Mouse (Mus musculus): ENCODE measurements around the gene Ces1a. TPM values are rescaled to one million over a fixed set of nuclear protein-coding genes. Genes with fewer than 3 reads are reported as not detected.

Gene Ces1a
- polyA plus RNA-seq (2012; rRNA removed): not detected in 2 replicates

DNA sequence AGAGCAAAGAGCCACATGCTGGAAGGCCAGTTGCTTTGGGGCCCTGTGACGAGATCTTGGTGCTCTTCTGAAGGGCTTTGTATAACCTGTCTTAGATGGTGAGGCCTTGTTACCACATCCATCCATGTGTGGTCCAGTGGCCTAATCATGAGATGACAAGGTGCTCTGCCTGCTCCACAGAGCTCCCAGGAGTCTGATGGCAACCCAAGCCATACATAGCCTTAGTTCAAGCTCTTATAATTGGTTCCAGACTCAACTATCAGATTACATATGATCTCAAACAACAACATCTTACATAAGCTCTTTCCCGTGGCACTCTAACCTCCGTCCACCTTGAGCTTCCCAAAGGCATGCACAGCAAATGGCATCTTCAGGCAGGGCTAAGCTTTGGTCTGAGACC is at the start of gene Ces1a:
TSS of gene Ces1a (minus strand) at position 101 of the 400 bp plus-strand sequence.
- DNase-seq: no peak
- Histone ChIP-seq H3K4me3 (replicated peaks; ENCODE audit: insufficient read depth, low read depth, low read length) (no peak within 1 kb of the TSS), H3K27ac (ENCODE audit: insufficient read depth, low read length) (no peak within 1 kb of the TSS), H3K4me1 (ENCODE audit: control insufficient read depth, insufficient read depth, low read length) (no peaks in the 10 kb centered on the region), H3K27me3 (ENCODE audit: control insufficient read depth, insufficient read depth, low read length) (no peaks in the 10 kb centered on the region)
- WGBS: 91% methylated on average over 3 of the region's 3 CpGs
- TF ChIP-seq CTCF (IDR thresholded peaks at IDR 0.05; ENCODE audit: borderline replicate concordance, insufficient read depth, low read depth, low read length): no peak
- no peak for TF ChIP-seq POLR2A (IDR thresholded peaks at IDR 0.05; ENCODE audit: borderline replicate concordance, insufficient read depth, low read length)

DNA sequence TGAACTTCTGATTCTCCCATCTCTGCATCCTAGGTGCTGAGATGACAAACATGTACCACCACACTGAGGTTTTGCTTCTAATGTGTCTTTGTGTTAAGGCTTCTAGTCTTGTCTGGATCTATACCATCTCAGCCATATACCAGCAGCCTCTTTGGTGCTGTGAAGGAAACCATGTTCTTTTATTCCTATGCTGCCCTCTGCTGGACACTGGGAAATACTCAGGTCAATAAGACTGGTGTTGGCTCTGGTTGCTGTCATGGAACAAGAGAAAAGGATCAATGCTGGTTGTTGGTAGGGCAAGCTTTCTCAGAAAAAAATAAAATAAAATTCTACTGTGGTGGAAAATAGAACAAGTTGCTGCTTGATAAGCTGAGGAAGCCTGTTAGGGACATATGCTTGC is 47.4 kb upstream of the Ces1a start:
- no peaks in the 10 kb centered on the region for H3K4me1 ChIP-seq (ENCODE audit: control insufficient read depth, insufficient read depth, low read length)
- no peak for TF ChIP-seq CTCF (IDR thresholded peaks at IDR 0.05; ENCODE audit: borderline replicate concordance, insufficient read depth, low read depth, low read length)
- no peak for TF ChIP-seq POLR2A (IDR thresholded peaks at IDR 0.05; ENCODE audit: borderline replicate concordance, insufficient read depth, low read length)
- H3K4me3 ChIP-seq (replicated peaks; ENCODE audit: insufficient read depth, low read depth, low read length): no peak overlapping the region

DNA sequence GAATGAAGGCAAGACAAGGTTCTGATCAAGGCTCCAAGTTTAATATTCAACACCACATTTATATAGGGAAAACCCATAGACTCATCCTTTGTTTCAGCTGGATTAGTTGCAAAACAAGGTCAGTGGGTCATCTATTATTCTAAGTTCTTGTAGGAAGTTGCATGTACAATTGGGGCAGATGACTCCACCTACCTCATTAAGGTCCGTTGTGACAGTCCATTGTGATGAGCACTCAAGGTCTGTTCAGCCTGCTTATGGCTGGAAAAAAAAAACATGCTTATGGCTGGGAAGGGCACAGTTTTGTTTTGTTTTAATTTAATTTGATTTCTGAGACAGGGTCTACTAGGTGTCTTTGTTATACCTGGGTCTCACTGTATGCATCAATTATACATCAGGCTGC is 43.3 kb upstream of the Ces1a start:
- H3K27ac ChIP-seq (ENCODE audit: insufficient read depth, low read length): no peak overlapping the region
- no peak for TF ChIP-seq POLR2A (IDR thresholded peaks at IDR 0.05; ENCODE audit: borderline replicate concordance, insufficient read depth, low read length)
- TF ChIP-seq CTCF (IDR thresholded peaks at IDR 0.05; ENCODE audit: borderline replicate concordance, insufficient read depth, low read depth, low read length): no peak
- no peaks in the 10 kb centered on the region for H3K4me1 ChIP-seq (ENCODE audit: control insufficient read depth, insufficient read depth, low read length)
- H3K27me3 ChIP-seq (ENCODE audit: control insufficient read depth, insufficient read depth, low read length): no peaks in the 10 kb centered on the region
- DNase-seq: no peak
- 57% methylated on average over 1 of the region's 1 CpGs for WGBS
- H3K4me3 ChIP-seq (replicated peaks; ENCODE audit: insufficient read depth, low read depth, low read length): no peak overlapping the region

More for the DNA sequence above, 47.4 kb upstream of the Ces1a start:
- H3K27me3 ChIP-seq (ENCODE audit: control insufficient read depth, insufficient read depth, low read length): no peaks in the 10 kb centered on the region
- no peak overlapping the region for H3K27ac ChIP-seq (ENCODE audit: insufficient read depth, low read length)
- peak; percentile 9 to 11 for DNase-seq

DNA sequence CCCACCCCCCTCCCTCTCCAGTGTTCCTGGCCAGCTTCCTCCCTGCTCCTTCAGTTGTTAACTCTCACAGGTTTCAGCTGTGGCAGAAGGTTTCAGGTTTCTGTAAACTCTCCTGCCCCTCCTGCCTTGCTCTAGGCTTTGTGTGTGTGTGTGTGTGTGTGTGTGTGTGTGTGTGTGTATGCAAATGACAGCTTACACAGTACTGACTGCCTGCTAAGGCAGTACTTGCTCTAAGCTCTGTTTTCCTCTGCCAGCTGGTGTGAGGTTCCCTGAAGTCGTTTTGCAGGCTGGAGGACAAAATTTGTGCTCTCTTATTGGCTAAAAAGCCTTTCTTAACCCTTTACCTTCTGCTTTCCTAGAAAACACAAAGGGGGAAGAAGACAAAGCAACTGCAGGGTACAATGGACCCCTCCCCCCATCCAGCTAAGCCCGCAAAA is 40.7 kb upstream of the Ces1a start:
- TF ChIP-seq CTCF (IDR thresholded peaks at IDR 0.05; ENCODE audit: borderline replicate concordance, insufficient read depth, low read depth, low read length) (no peak), POLR2A (IDR thresholded peaks at IDR 0.05; ENCODE audit: borderline replicate concordance, insufficient read depth, low read length) (no peak)
- no peaks in the 10 kb centered on the region for H3K27me3 ChIP-seq (ENCODE audit: control insufficient read depth, insufficient read depth, low read length)
- no peak overlapping the region for H3K27ac ChIP-seq (ENCODE audit: insufficient read depth, low read length)
- 4% methylated on average over 2 of the region's 2 CpGs for WGBS
- no peak for DNase-seq
- no peaks in the 10 kb centered on the region for H3K4me1 ChIP-seq (ENCODE audit: control insufficient read depth, insufficient read depth, low read length)
- H3K4me3 ChIP-seq (replicated peaks; ENCODE audit: insufficient read depth, low read depth, low read length): no peak overlapping the region

DNA sequence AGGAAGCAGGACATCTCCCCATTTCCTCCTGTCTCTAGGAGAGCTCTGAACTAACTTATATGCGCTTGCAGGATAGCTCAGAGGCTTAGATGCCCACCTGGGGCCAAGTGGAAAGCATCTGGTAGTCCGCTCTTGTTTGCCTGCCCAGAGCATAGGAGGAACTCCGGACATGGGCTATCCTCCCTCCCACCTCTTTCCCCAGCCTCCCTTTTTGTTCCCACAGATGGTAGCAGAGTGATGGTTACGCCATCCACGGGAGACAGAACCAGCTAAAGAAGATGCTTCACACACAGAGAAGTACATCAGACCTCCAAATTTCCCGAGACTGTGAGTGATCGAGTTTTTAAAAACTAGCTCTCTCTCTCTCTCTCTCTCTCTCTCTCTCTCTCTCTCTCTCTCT is 40.2 kb upstream of the Ces1a start:
- no peaks in the 10 kb centered on the region for H3K4me1 ChIP-seq (ENCODE audit: control insufficient read depth, insufficient read depth, low read length)

DNA sequence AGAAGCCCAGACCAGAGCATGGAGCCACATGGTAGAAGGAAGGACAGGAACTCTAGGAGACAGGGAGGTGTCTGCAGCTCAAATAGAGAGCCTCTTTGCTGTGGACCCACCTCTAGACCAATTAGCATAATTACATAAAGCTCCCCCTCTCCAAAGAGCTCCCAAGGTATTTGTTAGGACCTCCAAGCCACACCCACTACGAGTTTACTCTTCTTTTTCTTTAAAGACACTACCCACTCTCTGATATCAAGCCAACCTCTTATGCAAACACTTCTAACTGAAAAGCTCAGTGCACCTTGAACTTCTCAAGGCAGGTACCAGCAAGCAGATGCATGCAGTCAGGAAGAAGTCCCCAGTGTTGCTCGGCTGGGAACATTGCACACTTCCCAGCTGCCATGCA is 31.9 kb upstream of the Ces1a start, which contains the start of gene Ces1b:
TSS of gene Ces1b (minus strand) at position 131 of the 400 bp plus-strand sequence.
- TF ChIP-seq CTCF (IDR thresholded peaks at IDR 0.05; ENCODE audit: borderline replicate concordance, insufficient read depth, low read depth, low read length) (no peak), POLR2A (IDR thresholded peaks at IDR 0.05; ENCODE audit: borderline replicate concordance, insufficient read depth, low read length) (no peak)
- no peaks in the 10 kb centered on the region for H3K4me1 ChIP-seq (ENCODE audit: control insufficient read depth, insufficient read depth, low read length)
- no peaks in the 10 kb centered on the region for H3K27me3 ChIP-seq (ENCODE audit: control insufficient read depth, insufficient read depth, low read length)
- H3K4me3 ChIP-seq (replicated peaks; ENCODE audit: insufficient read depth, low read depth, low read length): no peak within 1 kb of the TSS
- no peak for DNase-seq
- WGBS: 69% methylated on average over 2 of the region's 2 CpGs
- no peak within 1 kb of the TSS for H3K27ac ChIP-seq (ENCODE audit: insufficient read depth, low read length)

More for the DNA sequence above, 40.2 kb upstream of the Ces1a start:
- Histone ChIP-seq H3K27ac (ENCODE audit: insufficient read depth, low read length) (no peak overlapping the region), H3K4me3 (replicated peaks; ENCODE audit: insufficient read depth, low read depth, low read length) (no peak overlapping the region), H3K27me3 (ENCODE audit: control insufficient read depth, insufficient read depth, low read length) (no peaks in the 10 kb centered on the region)
- DNase-seq: no peak
- no peak for TF ChIP-seq CTCF (IDR thresholded peaks at IDR 0.05; ENCODE audit: borderline replicate concordance, insufficient read depth, low read depth, low read length)
- TF ChIP-seq POLR2A (IDR thresholded peaks at IDR 0.05; ENCODE audit: borderline replicate concordance, insufficient read depth, low read length): no peak
- WGBS: 21% methylated on average over 7 of the region's 7 CpGs

DNA sequence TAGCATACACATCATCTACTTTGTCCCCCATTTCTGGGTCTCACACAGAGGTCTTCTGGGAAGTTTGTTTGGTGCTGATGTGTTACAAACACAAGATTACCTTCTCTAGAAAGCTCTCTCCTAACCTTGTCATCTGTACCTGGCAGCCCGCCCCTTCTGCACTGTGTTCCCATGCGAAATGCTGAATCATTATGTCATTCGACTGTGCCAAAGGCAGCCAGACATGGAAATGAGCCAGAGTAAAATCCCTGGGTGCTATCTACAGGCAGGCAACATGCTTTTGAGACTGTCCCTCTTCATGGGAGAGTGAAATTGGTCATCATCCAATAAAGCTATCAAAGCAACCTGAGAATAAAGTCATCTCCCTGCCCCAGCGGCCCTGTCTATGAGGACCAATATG is 27.3 kb upstream of the Ces1a start:
- Histone ChIP-seq H3K4me1 (ENCODE audit: control insufficient read depth, insufficient read depth, low read length) (no peaks in the 10 kb centered on the region), H3K27ac (ENCODE audit: insufficient read depth, low read length) (no peak overlapping the region), H3K4me3 (replicated peaks; ENCODE audit: insufficient read depth, low read depth, low read length) (no peak overlapping the region), H3K27me3 (ENCODE audit: control insufficient read depth, insufficient read depth, low read length) (no peaks in the 10 kb centered on the region)
- TF ChIP-seq CTCF (IDR thresholded peaks at IDR 0.05; ENCODE audit: borderline replicate concordance, insufficient read depth, low read depth, low read length) (no peak), POLR2A (IDR thresholded peaks at IDR 0.05; ENCODE audit: borderline replicate concordance, insufficient read depth, low read length) (no peak)
- WGBS: 42% methylated on average over 4 of the region's 4 CpGs
- DNase-seq: no peak

DNA sequence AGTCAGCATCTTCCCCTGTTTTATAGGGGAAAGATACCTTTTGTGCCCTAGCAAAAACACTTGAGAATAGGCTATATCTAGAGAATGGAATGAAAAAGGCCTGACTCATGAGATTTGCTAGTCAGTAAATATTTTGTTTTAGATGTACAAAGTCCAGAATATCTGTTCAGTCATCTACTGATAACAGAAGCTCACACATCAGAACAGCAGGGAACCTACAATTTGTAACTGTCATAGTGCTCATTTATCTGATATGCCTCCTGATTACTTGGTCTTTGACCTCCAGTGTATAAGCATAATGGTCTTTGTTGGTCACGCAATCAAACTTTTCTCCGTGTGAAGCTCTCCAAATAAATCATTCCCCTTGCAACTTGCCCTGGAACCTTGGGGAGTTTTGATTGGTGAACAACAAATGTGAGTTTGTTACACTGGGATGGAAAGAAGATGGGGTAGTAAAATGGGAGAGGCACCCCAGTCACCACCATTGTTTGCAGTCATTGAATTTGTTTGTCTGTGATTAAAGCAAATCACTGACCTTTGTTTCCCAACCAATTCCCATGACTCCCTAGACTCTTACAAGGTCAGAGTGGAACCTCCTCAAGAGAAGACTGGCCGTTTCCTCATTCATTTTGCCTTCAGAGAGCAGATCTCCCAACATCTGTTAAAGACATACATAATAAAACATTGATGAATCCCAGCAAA is 15.6 kb upstream of the Ces1a start:
- WGBS: 61% methylated on average over 3 of the region's 3 CpGs
- no peaks in the 10 kb centered on the region for H3K4me1 ChIP-seq (ENCODE audit: control insufficient read depth, insufficient read depth, low read length)

More for the DNA sequence above, 15.6 kb upstream of the Ces1a start:
- Histone ChIP-seq H3K27ac (ENCODE audit: insufficient read depth, low read length) (no peak overlapping the region), H3K27me3 (ENCODE audit: control insufficient read depth, insufficient read depth, low read length) (no peaks in the 10 kb centered on the region), H3K4me3 (replicated peaks; ENCODE audit: insufficient read depth, low read depth, low read length) (no peak overlapping the region)
- no peak for TF ChIP-seq POLR2A (IDR thresholded peaks at IDR 0.05; ENCODE audit: borderline replicate concordance, insufficient read depth, low read length)
- TF ChIP-seq CTCF (IDR thresholded peaks at IDR 0.05; ENCODE audit: borderline replicate concordance, insufficient read depth, low read depth, low read length): no peak
- DNase-seq: no peak
